Mouse (Mus musculus) C2C12 (cell line): ENCODE measurements around the gene Kifc5b. TPM values are rescaled to one million over a fixed set of nuclear protein-coding genes. Genes with fewer than 3 reads are reported as not detected.
"Not testable (repeated sequence)": the region's sequence is repeated elsewhere in the genome, so short reads cannot be mapped to it uniquely, and the experiment has no call there.

Experiments used
- H3K27me3 ChIP-seq: one replicate; pipeline ENCODE4 v1.6.1; 2011; ENCODE audit not compliant: control insufficient read depth, insufficient read depth, insufficient read length
- H3K36me3 ChIP-seq: one replicate; pipeline ENCODE4 v1.6.1; 2011; ENCODE audit not compliant: control insufficient read depth, insufficient read depth
- H3K4me3 ChIP-seq: one replicate; pipeline ENCODE4 v1.5.1; 2011; ENCODE audit warnings: mild to moderate bottlenecking, control low read depth; ENCODE audit not compliant: poor library complexity, insufficient read depth, severe bottlenecking
- H3K79me2 ChIP-seq: one replicate; pipeline ENCODE4 v1.6.1; 2011; ENCODE audit not compliant: control insufficient read depth, insufficient read depth
- H3K79me3 ChIP-seq: one replicate; pipeline ENCODE4 v1.6.1; 2011; ENCODE audit warnings: low read depth, control low read depth
- H3ac ChIP-seq: one replicate; pipeline ENCODE3; 2011; ENCODE audit warnings: low read depth; ENCODE audit not compliant: control insufficient read depth, insufficient read length
- CEBPB ChIP-seq: IDR thresholded peaks from one replicate; pipeline ENCODE4 v1.6.1; 2011; ENCODE audit warnings: low read depth, mild to moderate bottlenecking, control low read depth, moderate library complexity
- CTCF ChIP-seq: IDR thresholded peaks from one replicate; pipeline ENCODE4 v1.5.1; 2011; ENCODE audit not compliant: control insufficient read depth, insufficient read depth, insufficient read length
- FOSL1 ChIP-seq: IDR thresholded peaks from one replicate; pipeline ENCODE4 v1.8.0; 2011; ENCODE audit warnings: mild to moderate bottlenecking, low read length; ENCODE audit not compliant: poor library complexity, insufficient read depth, severe bottlenecking
- MAX ChIP-seq: IDR thresholded peaks from one replicate; pipeline ENCODE4 v1.6.1; 2011; ENCODE audit warnings: mild to moderate bottlenecking, control low read depth
- MYOD1 ChIP-seq: IDR thresholded peaks from one replicate; pipeline ENCODE4 v1.6.1; 2011; ENCODE audit warnings: low read depth; ENCODE audit not compliant: control insufficient read depth, insufficient read length
- MYOG ChIP-seq: IDR thresholded peaks from one replicate; pipeline ENCODE4 v1.6.1; 2011; ENCODE audit not compliant: control insufficient read depth, insufficient read length; ENCODE audit errors: extremely low read depth
- USF1 ChIP-seq: IDR thresholded peaks from one replicate; pipeline ENCODE4 v1.6.1; 2011; ENCODE audit warnings: low read depth, mild to moderate bottlenecking, control low read depth, moderate library complexity
- microRNA-seq: library from miRNA; unstranded; fragments of <30 nt; microRNA quantifications from one replicate; pipeline ENCODE4, GENCODE M21; 2019; ENCODE audit warnings: borderline microRNAs expressed
- polyA plus RNA-seq: library from polyadenylated mRNA; unstranded; fragments of >200 nt; fragmentation: generic; extraction: Trizol; gene quantifications from one replicate; pipeline ENCODE4 v1.2.1, GENCODE M21; 2012; ENCODE audit warnings: missing spikeins

The Kifc5b gene
- polyA plus RNA-seq, 1 experiment, result 30.9 TPM

DNA sequence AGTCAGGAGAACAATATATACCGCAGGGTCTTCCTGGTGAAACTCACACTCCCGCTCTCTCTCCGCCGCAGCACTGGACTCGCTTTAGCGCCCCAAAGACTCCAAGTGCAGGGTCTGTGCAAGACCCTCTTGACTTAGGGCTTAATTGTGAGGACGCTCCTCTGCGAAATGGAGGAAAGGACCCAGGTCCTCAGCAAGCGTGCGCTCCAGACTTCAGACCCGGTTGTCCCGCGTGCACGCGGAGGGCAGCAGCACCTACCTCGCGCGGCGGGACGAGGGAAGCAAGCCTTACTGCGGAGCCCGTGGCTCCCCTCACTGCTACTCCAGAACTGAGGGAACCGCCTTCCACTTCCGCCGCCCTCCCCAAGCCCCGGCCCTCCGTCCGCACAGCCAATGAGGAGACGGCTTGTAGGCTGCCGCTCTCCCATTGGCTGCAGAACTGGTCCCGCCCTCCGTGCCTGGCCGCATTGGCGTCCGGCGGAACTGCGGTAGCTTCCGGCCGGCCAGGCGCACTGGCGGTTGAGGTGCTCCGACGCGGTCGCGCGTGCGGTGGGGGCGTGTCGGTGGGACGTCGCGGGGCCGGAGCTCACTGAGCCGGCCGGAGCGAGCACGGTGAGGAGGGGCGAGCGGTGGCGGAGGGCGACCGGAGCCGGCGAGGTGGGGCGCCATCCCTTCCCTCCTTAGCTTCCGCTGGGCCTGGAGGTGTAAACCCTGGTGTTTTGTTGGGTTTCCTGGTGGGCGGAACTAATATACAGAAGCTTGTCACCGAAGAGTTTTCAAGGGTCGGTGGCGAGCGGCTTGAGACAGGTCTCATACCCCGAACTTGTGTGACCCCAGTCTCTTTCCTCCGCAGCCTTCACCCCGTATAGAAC, 56.0 kb downstream of the Kifc5b start, which contains the start of gene Zbtb9:
TSS of gene Zbtb9 (plus strand) at position 465 of the 872 bp plus-strand sequence.
- Histone ChIP-seq H3K79me3 (peaks cover 28% of the 10 kb centered on the region), H3K27me3 (no peaks in the 10 kb centered on the region), H3K36me3 (peaks cover 25% of the 10 kb centered on the region)

DNA sequence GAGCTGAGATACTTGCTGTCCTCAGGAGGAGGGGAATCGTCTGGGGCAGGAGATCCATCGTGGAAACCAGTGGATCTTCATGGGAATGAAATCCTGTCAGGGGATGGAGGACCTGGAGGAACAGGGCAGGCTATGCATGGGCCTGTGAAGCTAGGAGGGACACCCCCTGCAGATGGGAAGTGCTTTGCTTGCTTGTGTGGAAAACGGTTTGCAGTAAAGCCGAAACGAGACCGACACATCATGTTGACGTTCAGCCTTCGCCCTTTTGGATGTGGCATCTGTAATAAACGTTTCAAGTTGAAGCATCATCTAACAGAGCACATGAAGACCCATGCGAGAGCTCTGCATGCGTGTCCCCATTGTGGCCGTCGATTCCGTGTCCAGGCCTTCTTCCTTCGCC, 57.7 kb downstream of the Kifc5b start:
- TF ChIP-seq MYOD1, result no peak
- TF ChIP-seq MYOG, result no peak
- TF ChIP-seq USF1, result no peak
- TF ChIP-seq FOSL1, result no peak
- TF ChIP-seq MAX, result no peak
- no peak for TF ChIP-seq CEBPB
- TF ChIP-seq CTCF, result no peak
- Histone ChIP-seq H3K79me3 (peaks cover 28% of the 10 kb centered on the region), H3K36me3 (peaks cover 36% of the 10 kb centered on the region), H3K79me2 (peaks cover 37% of the 10 kb centered on the region), H3K27me3 (no peaks in the 10 kb centered on the region), H3K4me3 (no peak overlapping the region), H3ac (no peak overlapping the region)

More for the DNA sequence above, 56.0 kb downstream of the Kifc5b start, which contains the start of gene Zbtb9:
- no peak for TF ChIP-seq FOSL1
- TF ChIP-seq CEBPB, result no peak
- no peak for TF ChIP-seq MYOG
- no peak for TF ChIP-seq MYOD1
- no peak for TF ChIP-seq MAX
- TF ChIP-seq USF1, result no peak
- TF ChIP-seq CTCF, result no peak
- H3ac ChIP-seq, result peak within 1 kb of the TSS; percentile 91
- peak within 1 kb of the TSS; percentile 74 for H3K4me3 ChIP-seq
- H3K79me2 ChIP-seq, result peaks cover 37% of the 10 kb centered on the region

DNA sequence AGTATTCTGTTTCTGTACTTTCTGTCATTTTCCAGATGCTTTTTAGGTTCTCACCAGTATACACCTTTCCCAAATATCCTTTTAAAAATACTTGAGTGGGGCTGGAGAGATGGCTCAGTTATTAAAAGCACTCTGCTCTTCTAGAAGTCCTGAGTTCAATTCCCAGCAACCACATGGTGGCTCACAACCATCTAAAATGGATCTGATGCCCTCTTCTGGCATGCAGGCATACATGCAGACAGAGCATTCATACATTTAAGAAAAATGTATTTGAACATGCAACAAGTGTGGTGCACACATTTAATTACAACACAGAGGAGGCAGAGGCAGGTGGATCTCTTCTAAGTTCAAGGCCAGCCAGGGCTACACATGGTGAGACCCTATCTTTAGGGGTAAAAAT, 58.5 kb downstream of the Kifc5b start:
- TF ChIP-seq CEBPB, result no peak
- TF ChIP-seq USF1, result no peak
- no peak for TF ChIP-seq FOSL1
- no peak for TF ChIP-seq CTCF
- TF ChIP-seq MAX, result no peak
- TF ChIP-seq MYOD1, result no peak
- Histone ChIP-seq H3K79me2 (peaks cover 37% of the 10 kb centered on the region), H3K4me3 (no peak overlapping the region), H3ac (no peak overlapping the region), H3K36me3 (peaks cover 36% of the 10 kb centered on the region), H3K27me3 (no peaks in the 10 kb centered on the region), H3K79me3 (peaks cover 28% of the 10 kb centered on the region)

DNA sequence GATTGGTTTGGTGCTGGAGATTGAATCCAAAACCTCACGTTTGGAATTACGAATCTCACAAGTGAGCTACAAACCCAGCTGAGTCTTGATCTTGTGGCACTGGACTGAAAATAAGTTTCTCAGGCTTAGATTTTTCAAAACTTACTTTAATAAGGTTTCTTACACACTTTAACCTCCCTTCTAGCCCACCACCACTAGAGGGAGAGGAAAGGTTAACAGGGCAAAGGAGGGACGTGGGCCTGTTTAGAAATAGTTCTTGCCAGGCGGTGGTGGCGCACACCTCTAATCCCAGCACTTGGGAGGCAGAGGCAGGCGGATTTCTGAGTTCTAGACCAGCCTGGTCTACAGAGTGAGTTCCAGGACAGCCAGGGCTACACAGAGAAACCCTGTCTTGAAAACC, 60.5 kb downstream of the Kifc5b start:
- H3ac ChIP-seq, H3K27me3 ChIP-seq, H3K4me3 ChIP-seq: not testable (repeated sequence)
- Histone ChIP-seq H3K36me3 (peaks cover 36% of the 10 kb centered on the region), H3K79me2 (peaks cover 37% of the 10 kb centered on the region), H3K79me3 (peaks cover 27% of the 10 kb centered on the region)

DNA sequence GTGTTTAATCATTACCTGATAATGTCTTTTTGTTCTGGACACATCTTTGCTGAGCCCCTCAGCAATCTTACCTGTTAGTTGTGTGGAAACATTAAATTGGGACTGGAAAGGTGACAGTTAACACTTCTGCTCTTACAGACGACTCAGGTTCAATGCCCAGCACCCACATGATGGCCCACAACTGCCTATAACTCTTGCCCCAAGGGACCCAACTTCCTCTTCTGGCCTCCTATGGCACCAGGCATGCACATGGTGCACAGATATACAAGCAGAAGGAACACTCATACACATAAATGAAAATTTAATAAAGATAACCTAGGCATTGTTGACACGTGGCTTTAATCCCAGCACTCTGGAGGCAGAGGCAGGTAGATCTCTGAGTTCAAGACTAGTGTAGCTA, 62.5 kb downstream of the Kifc5b start:
- TF ChIP-seq MYOD1, result no peak
- TF ChIP-seq MAX, result no peak
- no peak for TF ChIP-seq FOSL1
- no peak for TF ChIP-seq MYOG
- no peak for TF ChIP-seq USF1
- no peak for TF ChIP-seq CEBPB
- TF ChIP-seq CTCF, result no peak
- H3K36me3 ChIP-seq, result peaks cover 36% of the 10 kb centered on the region
- H3ac ChIP-seq, result no peak overlapping the region
- peaks cover 25% of the 10 kb centered on the region for H3K79me2 ChIP-seq
- no peaks in the 10 kb centered on the region for H3K27me3 ChIP-seq
- H3K4me3 ChIP-seq, result no peak overlapping the region
- peaks cover 13% of the 10 kb centered on the region for H3K79me3 ChIP-seq

DNA sequence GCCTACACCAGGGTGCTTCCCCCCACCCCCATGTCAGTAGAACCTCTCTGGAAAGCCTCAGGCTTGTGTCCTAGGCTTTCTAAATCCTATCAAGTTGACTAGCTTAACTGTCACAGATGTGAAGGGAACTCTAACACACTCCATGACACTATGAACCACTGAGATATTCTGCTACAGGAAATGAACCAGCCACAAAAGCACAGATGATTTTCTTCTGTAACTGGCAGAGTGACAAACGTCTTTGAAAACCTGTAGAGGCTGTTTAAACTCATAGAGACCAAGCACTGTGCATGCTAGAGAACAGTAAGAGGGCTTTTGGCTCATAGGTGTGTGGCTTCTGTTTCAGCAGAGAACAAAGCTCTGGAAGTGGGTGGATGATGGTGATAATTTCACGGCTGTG, 64.2 kb downstream of the Kifc5b start:
- peaks cover 26% of the 10 kb centered on the region for H3K36me3 ChIP-seq
- H3ac ChIP-seq, result no peak overlapping the region
- H3K79me3 ChIP-seq, result peaks cover 3% of the 10 kb centered on the region
- H3K79me2 ChIP-seq, result peaks cover 8% of the 10 kb centered on the region
- H3K27me3 ChIP-seq, result no peaks in the 10 kb centered on the region
- H3K4me3 ChIP-seq, result no peak overlapping the region
- TF ChIP-seq FOSL1, result no peak
- no peak for TF ChIP-seq CTCF
- no peak for TF ChIP-seq MYOG
- TF ChIP-seq MYOD1, result no peak
- TF ChIP-seq CEBPB, result no peak
- TF ChIP-seq MAX, result no peak
- TF ChIP-seq USF1, result no peak

Small RNAs within 50 kb of the gene (microRNA-seq; reads per million reads assigned to microRNA genes)
- not detected for gene Gm27775
- 0.16 reads per million for gene Mir3083
- gene Mir6968, result 1.3 reads per million, percentile 29 among the genes with 10 or more reads in this experiment

Other genes with a start within 250 kb of the Kifc5b start
- 0.47 TPM for gene Crebrf, start 201.4 kb upstream of the Kifc5b start, polyA plus RNA-seq
- 27.8 TPM for gene Bnip1, start 136.0 kb upstream of the Kifc5b start, polyA plus RNA-seq
- 2.2 TPM for gene Nkx2-5, start 72.1 kb upstream of the Kifc5b start, polyA plus RNA-seq
- gene Phf1, start 16.0 kb downstream of the Kifc5b start, polyA plus RNA-seq, result 7.3 TPM
- gene Cuta, start 22.5 kb downstream of the Kifc5b start, polyA plus RNA-seq, result 166 TPM
- gene Syngap1, start 24.2 kb downstream of the Kifc5b start, polyA plus RNA-seq, result 3.0 TPM
- gene Zbtb9, start 56.1 kb downstream of the Kifc5b start, polyA plus RNA-seq, result 6.8 TPM
- gene Bak1, start 111.9 kb downstream of the Kifc5b start, polyA plus RNA-seq, result 95.1 TPM
- 20.0 TPM for gene Itpr3, start 140.2 kb downstream of the Kifc5b start, polyA plus RNA-seq
- gene Uqcc2, start 216.8 kb downstream of the Kifc5b start, polyA plus RNA-seq, result 630 TPM